Mouse (Mus musculus) retina, adult 2 months (tissue): ENCODE data around the gene Srcap.
"Not testable (repeated sequence)": the region's sequence is repeated elsewhere in the genome, so short reads cannot be mapped to it uniquely, and the experiment has no call there.

Experiments used
- DNase-seq: peaks from one replicate; pipeline ENCODE4 v3.0.0-alpha.2; 2012; ENCODE audit warnings: low read depth, low spot score

The Srcap gene

DNA sequence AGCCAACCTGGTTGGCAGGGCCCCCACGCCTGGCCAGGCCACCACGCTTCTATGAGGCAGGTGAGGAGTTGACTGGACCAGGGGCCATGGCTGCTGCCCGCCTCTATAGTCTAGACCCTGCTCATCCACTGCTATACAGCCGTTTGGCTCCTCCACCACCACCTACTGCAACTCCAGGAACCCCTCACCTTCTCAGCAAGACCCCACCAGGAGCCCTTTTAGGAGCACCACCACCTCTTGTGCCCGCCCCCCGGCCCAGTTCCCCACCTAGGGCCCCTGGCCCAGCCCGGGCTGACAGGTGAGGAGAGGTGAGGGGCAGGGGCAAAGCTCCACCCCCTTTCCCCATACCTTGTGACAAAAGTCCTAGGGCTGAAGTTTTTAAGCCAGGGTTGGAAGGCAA, 21.8 kb upstream of the Srcap start:
- no peak for DNase-seq

DNA sequence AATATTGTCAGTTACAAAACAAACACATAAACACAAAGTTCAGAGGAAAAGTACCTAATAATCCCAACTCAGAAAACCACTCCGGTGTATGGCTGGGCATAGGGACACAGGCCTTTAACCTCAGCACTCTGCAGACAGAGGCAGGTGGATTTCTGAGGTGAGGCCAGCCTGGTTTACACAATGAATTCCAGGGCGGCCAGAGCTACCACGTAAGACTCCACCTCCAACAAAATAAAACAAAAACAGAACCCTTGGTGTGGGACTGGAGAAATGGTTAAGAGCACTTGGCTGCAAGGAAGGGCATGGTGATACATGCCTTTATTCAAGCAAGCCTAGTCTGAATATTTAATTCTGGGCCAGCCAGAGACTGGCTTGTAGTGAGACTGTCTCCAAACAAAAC, 19.9 kb upstream of the Srcap start:
- DNase-seq: no peak

DNA sequence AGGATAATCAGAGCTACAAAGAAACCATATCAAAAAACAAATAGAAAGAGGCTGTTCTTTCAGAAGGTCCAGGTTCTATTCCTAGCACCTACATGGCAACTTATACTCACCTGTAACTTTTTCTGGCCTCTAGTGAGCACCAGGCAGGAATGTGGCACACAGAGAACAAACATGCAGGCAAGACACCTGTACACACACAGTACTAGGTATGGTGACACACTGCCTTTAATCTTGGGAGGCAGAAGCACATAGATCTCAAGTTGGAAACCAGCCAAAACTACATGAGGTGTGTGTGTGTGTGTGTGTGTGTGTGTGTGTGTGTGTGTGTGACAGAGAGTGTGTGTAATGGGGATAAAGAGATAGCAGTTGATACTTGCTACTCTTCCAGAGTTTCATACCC, 17.1 kb upstream of the Srcap start:
- DNase-seq: no peak

DNA sequence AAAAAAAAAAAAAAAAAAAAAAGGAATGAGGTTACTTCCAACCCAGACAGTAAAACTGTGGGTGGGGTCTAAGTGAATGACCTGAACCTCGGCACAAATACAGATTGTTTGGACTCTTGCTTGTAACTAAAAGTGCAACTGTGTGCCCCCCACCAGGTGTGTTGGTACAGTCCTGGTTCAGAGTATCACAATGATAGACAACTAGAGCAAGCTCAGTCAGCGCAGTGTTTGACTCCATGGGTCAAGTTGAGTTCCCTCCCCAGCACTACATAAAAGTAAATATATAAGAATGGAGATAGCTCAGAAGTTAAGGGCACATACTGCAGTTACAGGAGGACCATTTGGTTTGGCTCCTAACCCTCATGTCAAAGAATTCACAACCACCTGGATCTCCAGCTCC, 14.4 kb upstream of the Srcap start:
- DNase-seq: no peak

DNA sequence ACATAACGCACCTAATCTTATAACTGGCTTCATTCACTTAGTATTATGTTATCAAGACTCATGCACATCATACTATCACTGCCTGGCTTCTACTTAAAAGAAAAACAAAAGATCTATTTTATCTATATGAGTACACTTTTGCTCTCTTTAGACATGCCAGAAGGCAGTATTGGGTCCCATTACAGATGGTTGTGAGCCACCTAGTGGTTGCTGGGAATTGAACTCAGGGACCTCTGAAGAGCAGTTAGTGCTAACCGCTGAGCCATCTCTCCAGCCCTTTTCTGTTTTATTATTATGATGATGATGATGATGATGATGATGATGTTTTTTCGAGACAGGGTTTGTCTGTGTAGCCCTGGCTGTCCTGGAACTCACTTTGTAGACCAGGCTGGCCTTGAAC, 13.4 kb upstream of the Srcap start:
- DNase-seq: no peak

DNA sequence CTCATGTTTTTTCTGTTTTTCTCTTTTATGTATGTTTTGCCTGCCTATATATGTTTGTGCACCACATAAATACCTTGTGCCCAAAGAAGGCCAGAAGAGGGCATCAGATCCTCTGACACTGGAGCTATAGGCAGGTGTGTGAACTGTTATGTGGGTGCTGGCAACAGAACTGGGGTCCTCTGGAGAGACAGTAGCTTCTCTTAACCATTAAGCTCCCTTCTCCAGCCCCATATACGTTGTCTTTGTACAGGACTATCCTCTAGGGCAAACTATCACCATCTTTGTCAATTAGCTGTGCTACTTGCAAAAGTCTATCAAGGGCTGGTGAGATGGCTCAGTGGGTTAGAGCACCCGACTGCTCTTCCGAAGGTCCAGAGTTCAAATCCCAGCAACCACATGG, 3.5 kb upstream of the Srcap start:
- DNase-seq: no peak

DNA sequence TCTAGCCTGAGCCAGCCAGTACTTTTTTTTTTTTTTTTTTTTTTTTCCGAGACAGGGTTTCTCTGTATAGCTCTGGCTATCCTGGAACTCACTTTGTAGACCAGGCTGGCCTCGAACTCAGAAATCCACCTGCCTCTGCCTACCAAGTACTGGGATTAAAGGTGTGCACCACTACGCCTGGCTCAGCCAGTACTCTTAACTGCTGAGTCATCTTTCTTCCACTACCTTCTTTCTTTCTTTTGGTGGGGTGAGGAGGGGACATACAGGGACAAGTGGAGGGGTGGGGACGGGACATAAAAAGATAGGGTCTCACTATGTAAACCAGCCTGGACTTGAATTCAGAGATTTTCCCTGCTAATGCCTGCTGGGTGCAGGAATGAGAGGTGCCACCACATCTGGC, 2.0 kb upstream of the Srcap start:
- DNase-seq: not testable (repeated sequence)

DNA sequence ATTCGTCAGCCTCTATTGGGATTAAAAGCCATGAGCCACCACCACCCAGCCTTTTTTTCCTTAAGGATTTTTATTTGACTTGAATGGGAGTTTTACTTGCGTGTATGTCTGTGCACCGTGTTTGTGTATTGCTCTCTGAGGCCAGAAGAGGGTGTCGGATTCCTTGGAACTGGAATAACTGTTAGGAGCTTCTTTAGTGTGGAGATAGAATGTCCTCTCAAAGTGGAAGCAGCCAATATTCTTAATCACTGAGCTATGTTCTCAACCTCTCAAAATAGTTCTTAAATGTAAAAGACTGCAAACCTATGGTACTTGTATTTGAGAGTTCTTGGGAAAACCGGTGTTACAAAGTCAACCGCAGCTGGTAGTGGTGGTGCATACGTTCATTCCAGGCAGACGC, 542 bp upstream of the Srcap start:
- DNase-seq: no peak

DNA sequence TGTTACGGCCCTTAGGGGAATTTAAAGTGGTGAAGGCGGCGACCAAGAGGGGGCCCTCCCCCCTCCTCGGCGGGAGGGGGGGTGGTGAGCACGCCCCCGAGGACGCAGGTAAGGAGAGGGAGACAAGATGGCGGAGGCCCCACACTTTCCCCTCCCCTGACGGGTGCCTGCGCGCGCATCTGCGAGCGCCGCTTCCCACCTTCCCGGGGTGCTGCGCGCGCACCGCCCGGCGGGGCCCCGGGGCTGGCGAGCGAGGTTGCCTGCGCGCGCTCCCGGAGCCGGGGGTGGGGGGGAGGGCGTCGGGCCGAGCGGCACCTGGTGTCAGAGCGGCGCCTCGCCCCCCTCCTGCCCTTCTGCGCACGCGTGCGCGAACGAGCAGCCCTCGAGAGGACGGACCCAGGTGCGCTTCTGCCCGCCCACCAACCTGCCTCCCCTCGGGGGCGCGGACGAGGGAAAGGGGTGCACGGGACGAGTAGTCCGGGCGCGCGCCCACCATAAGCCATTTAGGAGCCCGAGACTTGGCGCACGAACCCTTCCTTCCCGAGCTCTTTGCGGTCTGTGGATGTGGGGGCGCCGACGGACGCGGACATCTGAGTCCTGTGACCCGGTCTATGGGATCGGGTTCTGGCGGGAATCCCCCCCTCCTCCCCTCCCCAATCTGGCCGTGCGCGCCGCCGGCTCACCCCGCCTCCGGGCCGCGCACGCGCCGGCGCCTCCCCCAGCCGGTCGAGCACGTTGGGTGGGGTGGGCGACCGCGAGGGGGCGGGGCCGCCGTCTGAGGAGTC, 640 bp downstream of the Srcap start:
- DNase-seq: peak; percentile 92

DNA sequence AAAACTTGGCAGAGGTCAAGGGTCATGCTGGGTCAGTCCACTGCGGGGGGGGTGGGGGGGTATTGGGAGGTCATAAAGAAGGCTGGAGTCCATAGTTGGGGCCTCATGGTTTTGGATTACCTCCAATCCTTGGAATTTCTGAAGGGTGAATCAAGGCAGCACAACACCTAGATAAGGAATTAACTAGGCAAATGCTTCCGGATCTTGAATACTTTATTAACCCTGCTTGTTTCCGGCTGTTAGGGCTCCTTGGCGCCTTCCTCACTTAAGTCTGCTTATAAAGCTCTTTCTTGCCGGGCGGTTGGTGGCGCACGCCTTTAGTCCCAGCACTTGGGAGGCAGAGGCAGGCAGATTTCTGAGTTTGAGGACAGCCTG, 1.2 kb downstream of the Srcap start:
- no peak for DNase-seq

DNA sequence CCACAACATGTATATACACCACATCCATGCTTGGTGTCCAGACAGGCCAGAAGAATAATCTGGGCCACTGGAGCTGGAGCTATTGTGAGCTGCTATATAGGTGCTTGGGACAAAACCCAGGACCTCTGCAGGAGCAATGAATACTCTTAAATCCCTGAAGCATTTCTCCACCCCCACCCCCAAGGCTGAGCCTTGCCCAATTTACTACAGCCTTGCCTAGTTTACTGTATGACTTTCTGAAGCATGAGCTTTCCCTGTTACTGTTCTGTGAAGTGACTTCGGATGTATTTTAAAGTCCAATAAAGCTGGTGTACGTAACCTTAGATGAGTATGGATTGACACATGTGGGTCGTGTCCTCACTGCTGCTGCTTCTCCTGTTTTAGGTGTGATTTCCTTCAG, 2.0 kb downstream of the Srcap start:
- no peak for DNase-seq

DNA sequence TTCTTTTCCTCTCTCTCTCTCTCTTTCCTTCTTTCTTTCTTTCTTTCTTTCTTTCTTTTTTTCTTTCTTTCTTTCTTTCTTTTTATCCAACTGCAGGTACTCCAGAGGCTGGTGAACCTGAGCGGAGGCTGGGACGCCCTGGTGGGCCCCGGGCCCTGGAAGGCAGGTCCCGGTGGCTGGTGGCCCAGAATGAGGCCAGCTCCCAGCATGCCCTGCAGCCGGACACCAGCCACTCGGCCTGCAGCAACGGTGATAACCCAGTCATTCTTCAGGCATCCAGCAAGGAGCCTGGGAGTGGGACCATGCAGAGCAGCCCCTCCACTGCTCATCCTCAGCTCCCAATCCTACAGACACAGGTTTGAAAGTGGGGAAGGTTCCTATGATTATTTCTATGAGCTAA, 4.1 kb downstream of the Srcap start:
- DNase-seq: no peak

DNA sequence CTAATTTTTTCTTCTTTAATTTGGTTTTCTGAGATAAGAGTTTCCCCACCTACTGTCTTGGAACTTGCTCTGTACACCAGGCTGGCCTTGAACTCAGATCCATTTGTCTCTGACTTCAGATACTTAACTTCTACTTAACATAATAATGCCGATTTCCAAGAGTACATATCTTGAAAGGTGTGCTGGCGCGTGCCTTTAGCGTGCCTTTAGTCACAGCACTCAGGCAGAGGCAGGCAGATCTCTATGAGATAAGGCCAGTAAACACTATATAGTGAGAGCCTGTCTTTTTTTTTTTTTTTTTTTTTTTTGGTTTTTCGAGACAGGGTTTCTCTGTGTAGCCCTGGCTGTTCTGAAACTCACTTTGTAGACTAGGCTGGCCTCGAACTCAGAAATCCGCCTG, 4.6 kb downstream of the Srcap start:
- DNase-seq: no peak

DNA sequence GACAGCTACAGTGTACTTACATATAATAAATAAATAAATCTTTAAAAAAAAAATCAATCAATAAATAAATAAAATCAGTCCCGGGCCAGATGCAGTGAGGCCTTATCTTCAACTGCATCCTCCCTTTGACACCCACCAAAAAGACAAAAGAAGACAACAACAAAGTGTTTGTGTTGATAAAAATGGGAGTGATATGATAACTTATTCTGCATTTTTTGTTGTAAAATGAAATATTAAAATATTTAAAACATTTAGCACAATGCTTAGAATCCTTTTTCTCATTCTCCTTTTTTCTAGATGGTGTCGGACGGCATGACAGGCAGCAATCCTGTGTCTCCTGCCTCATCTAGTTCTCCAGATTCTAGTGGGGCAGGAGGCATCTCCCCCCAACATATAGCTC, 7.5 kb downstream of the Srcap start, which contains the start of gene Gm42715:
TSS of gene Gm42715 (plus strand) at position 301 of the 400 bp plus-strand sequence.
- DNase-seq: no peak

DNA sequence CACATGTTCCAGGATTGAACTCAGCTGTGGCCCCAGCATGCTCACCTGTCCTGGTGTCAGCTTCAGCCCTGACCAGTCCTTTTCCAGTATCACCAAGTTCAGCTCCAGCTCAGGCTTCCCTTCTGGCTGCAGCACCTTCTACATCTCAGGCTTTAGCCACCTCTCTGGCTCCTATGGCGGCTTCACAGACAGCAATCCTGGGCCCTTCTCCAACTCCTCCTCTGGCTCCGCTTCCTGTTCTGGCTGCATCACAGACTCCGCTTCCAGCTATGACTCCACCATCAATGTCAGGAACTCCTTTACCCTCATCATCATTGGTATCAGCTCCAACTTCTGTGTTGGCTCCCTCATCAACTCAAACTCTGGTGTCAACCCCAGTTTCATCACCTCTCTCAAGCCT, 29.9 kb downstream of the Srcap start:
- DNase-seq: no peak

DNA sequence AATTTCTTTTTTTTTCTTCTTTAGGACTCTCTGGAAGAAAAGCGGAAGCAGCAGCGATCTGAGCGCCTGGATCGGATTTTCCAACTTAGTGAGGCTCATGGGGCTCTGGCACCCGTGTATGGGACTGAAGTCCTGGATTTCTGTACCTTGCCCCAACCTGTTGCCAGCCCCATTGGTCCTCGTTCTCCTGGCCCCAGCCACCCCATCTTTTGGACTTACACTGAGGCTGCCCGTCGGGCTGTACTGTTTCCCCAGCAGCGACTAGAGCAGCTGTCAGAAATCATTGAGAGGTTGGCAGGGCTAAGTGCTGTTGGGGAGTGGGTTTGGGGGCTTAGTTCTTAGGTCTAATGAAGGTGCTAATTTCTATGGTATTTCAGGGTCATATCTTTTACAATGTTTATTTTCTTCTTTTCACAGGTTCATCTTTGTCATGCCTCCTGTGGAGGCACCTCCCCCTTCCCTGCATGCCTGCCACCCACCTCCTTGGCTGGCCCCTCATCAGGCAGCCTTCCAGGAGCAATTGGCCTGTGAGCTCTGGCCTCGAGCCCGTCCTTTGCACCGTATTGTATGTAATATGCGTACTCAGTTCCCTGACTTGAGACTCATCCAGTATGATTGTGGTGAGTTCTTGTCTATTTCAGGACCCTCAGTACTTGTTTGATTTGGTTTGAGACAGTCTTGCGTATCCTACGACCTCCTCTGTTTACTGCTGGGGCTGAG, 37.5 kb downstream of the Srcap start:
- no peak for DNase-seq

DNA sequence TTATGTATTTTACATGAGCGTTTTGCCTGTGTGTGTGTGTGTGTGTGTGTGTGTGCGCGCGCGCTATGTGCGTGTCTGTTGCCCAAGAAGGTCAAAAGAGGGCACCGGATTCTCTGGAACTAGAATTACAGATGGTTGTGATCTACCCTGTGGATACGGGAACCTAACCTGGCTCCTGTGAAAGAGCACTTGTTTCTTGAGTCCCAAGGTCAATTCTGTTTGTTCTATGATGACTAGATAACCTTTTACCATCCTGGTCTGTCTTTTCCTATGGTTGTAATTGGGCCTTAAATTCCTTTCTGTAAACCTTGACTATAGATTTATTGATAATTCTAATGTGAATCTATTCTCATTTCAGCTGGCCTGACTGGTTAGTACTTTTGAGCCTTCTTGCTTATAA, 39.8 kb downstream of the Srcap start:
- DNase-seq: no peak

DNA sequence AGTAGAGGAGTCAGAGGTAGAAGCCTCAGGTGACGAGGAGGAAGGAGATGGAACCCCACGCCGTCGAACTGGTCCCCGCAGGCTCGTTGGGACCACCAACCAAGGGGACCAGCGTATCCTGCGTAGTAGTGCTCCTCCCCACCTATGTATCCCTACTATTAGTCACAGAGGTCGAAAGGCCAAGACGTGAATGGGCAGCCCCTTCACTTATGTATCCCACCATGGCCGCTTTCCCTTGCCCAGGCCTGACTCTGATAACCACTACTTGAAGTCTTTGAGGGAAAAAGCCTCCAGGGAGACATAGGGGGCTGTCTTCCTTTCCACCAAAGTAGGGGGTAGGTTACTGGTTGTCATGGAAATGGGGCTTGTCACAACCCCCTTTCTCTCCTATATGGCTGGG, 48.8 kb downstream of the Srcap start:
- DNase-seq: no peak

DNA sequence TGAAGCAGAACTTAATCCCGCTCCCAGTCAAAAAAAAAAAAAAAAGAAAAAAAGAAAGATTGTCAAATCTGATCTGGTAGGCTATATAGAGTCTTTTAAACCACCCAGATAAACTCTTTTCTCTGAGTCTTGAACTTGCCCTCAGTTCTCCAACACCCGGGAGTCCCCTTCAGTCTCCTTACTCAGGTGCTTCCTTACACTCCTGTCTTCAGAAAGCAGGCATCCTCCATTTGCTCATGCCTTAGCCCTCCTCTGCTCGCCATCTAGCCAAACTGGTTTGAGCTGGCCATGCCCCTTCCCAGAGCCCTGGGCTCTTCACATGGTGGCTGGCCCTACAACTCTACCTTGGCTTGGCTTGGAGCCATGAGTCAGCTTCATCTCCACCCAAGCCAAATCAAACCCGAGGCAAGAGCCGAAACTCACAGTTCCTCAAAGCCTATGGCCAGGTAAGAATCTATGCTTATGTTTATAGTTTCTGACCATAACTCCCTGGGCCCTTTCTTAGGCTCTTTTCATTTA, 49.6 kb downstream of the Srcap start, which contains the start of gene Tmem265:
TSS of gene Tmem265 (plus strand) at position 51 of the 519 bp plus-strand sequence.
- DNase-seq: no peak

DNA sequence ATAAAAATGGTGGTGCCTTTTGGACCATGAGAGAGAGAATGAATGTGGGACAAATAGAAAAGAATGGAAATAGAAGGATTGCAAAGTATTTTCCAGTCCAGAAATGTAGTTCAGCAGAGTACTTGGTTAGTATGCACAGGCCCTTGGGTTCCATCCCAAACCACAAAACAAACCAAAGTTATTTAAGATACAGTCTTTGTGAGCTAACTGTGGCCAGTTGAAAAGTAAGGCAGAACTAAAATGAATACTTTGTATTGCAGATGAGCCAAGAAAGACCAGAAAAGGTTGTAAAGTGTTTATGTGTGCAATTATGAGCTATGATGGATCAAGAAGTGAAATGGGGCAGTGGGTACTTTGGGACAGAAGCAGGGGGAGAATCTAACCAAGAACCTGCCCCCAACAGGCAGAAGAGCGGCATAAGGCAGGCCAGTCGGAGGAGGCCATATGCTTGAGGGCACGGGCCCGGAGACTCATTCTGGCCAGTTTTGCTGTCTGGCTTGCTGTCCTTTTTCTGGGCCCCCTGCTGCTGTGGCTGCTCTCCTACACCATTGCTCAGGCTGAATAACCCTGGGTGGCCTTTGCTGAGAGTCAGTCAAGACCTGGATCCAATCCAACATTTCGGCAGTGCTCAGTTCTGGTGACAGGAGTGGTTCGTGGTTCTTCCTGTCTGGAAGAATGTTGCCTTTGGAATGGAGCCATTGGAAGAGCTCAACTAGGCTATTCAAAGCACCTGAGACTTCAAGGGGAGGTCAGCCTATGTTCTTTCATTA, 52.8 kb downstream of the Srcap start:
- no peak for DNase-seq

DNA sequence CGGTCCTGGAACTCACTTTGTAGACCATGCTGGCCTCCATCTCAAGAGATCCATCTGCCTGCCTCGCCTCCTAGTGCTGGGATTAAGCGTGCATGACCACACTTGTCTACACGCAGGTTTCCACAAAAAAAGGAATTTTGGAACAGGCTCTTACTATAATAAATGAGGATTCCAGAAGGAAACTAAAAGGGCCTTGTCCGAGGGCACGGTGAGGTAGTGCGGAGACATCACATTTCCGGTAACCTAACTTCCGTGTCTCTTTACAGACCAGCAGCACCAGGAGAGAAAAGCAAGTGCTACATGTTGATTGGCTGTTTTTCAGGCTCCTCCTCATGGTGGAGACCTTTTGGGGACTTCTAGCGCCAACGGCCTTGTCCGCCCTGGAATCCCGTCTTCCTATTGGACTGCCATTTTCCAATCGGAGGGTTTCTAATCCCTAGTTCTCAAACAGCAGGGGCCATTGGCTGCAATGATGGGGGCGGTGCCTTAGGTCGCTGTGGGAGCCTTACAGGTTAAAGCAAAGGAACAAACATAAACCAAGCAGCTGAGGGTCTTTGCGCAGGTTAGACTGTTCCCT, 61.2 kb downstream of the Srcap start, which contains the start of gene Phkg2:
TSS of gene Phkg2 (plus strand) at position 446 of the 577 bp plus-strand sequence.
- DNase-seq: peak; percentile 84

DNA sequence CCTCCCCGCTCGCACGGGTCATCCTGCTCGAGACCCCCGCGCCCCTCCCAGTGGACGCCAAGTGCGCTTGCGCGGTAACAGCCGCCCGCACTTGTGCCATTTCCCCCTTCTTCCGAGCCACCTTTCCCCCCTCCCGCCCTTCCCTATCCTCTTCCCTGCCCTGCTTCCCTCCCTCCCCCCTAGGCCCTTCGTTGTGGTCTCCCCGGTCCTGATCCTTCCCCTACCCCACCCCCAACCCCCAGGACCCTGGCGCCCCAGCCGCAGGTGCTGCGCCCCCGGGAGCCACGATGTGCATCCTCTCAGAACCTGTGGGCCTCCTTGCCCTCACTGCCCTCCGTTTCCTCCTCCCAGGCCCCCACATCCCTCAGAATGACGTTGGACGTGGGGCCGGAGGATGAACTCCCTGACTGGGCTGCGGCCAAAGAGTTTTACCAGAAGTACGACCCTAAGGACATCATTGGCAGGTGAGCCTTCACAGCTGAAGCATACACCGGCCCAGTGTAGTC, 61.8 kb downstream of the Srcap start:
- no peak for DNase-seq
